Mouse (Mus musculus) left cerebral cortex, postnatal 25 days (tissue): ENCODE measurements around the gene Ifng. TPM values are rescaled to one million over a fixed set of nuclear protein-coding genes. Genes with fewer than 3 reads are reported as not detected.
A peak's percentile ranks its signal among the peaks of the same experiment; 100 is the strongest.

Experiments used
- DNase-seq, 2 experiments: peaks; one replicate each; pipeline ENCODE4 v3.0.0; 2022; ENCODE audit warnings: low spot score in 2 of 2, mixed read lengths in 1 of 2
- intact Hi-C: fragments of 180-260 bp; cut with DNase I; formaldehyde crosslinking; loops from one replicate; pipeline ENCODE4 v1.15.1; 2025
- total RNA-seq, 2 experiments: library from RNA; stranded (reverse); gene quantifications; 2 replicates each; pipeline ENCODE4 v1.2.3; 2021

The Ifng gene
- total RNA-seq, 2 experiments from 2014 or later = not detected

- peak; percentile 7 to 31 for DNase-seq
- intact Hi-C loops = no loop called here
Measured at GRCm38 (mm10) chr10:118476696-118477095, 35.9 kb downstream of the Ifng start.

- intact Hi-C loops = no loop called here
- no peak for DNase-seq
Measured at GRCm38 (mm10) chr10:118477297-118477696, 36.5 kb downstream of the Ifng start.

DNA sequence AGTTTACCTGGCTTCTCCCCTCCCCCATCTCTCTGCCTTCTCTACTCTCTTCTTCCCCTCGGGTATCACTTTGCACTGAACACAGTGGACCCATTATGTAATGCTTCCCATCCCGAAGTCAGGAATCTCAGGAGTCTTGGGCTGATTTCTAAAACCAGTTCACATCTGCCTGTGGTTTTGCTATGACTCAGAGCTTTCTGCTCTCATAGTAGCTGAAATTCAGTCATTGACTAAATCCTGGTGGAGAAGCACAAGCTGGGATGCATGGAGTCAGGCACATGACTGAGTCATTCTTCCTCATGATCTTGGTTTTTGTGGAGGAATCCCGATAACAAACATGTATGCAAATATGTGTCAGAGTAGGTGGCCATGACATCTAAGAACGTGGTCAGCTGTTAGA, 38.4 kb downstream of the Ifng start:
- DNase-seq = peak; percentile 9 to 74
- intact Hi-C loops = no loop called here

GRCm38 (mm10) chr10:118480118-118480517, 39.3 kb downstream of the Ifng start:
- intact Hi-C loops = no loop called here
- no peak for DNase-seq

DNA sequence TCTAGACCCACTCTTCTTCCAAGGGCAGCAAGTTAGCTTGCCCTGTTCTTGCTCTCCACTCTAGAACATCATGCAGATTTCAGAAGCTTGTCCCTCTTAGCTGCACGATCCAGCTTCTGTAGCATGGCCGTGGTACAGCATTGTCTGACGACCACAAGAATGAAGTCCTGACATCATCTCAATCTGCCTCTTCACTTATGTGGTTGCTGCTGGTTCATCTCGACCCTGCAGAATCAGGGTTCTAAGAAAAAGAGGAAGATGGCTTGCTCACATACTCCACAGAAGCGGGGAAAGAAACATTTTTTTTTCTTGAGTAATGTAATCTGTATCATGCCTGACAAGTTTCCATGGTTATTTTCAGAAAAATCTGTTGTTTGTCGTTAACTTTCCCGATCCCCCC, 39.9 kb downstream of the Ifng start:
- no peak for DNase-seq
- intact Hi-C loops = no loop called here

- intact Hi-C loops = no loop called here
Measured at GRCm38 (mm10) chr10:118494109-118494508, 53.3 kb downstream of the Ifng start.

GRCm38 (mm10) chr10:118495362-118495761, 54.5 kb downstream of the Ifng start:
- intact Hi-C loops = no loop called here
- DNase-seq = no peak

More at GRCm38 (mm10) chr10:118494109-118494508, 53.3 kb downstream of the Ifng start:
- DNase-seq = no peak

Other genes with a start within 250 kb of the Ifng start
- not detected for gene Il22, start 236.1 kb upstream of the Ifng start, total RNA-seq
- gene Gm32717, start 200.3 kb upstream of the Ifng start, total RNA-seq = 1 to 10 TPM in 1 of 2 experiments, under 1 TPM in 1; 0.64 to 1.2 TPM
- gene Gm32802, start 182.4 kb upstream of the Ifng start, total RNA-seq = 1 to 10 TPM in 1 of 2 experiments, under 1 TPM in 1; 0.64 to 1.2 TPM
- gene Iltifb, start 146.0 kb upstream of the Ifng start, total RNA-seq = not detected
- not detected for gene Gm9040, start 114.1 kb upstream of the Ifng start, total RNA-seq
- not detected for gene Gm9044, start 108.6 kb upstream of the Ifng start, total RNA-seq
- not detected for gene Gm9045, start 103.2 kb upstream of the Ifng start, total RNA-seq
- gene Gm9046, start 97.8 kb upstream of the Ifng start, total RNA-seq = not detected
- not detected for gene Gm9048, start 92.4 kb upstream of the Ifng start, total RNA-seq
- not detected for gene Gm9049, start 86.9 kb upstream of the Ifng start, total RNA-seq